Mouse (Mus musculus) liver, embryonic 14.5 days (tissue): Measurements from ENCODE around the gene Il16. TPM values are rescaled to one million over a fixed set of nuclear protein-coding genes. Genes with fewer than 3 reads are reported as not detected.

Source experiments
- ATAC-seq: fragments of 200-750 bp; cut with Nextera tagmentation; 2 replicates; pipeline ENCODE4 v1.8.0; 2017; ENCODE audit warnings: moderate number of reproducible peaks, mild to moderate bottlenecking, moderate library complexity; ENCODE audit not compliant: insufficient read depth
- DNase-seq, 3 experiments: peaks; one replicate each; pipeline ENCODE4 v3.0.0-alpha.2; 2012 to 2013; ENCODE audit warnings: low read depth in 3 of 3, low spot score in 3 of 3
- H3K27ac ChIP-seq: fragments of 300-500 bp; sonication (generic); 2 replicates; pipeline ENCODE4 v1.5.1; 2014; ENCODE audit warnings: moderate library complexity, mild to moderate bottlenecking, control low read depth, inconsistent platforms
- H3K27me3 ChIP-seq: fragments of 300-500 bp; sonication (generic); 2 replicates; pipeline ENCODE4 v1.6.1; 2014; ENCODE audit warnings: mild to moderate bottlenecking, low read length, moderate library complexity; ENCODE audit not compliant: control insufficient read depth, insufficient read depth
- H3K36me3 ChIP-seq: fragments of 300-500 bp; sonication (generic); replicated peaks from 2 replicates; pipeline ENCODE4 v1.6.1; 2014; ENCODE audit warnings: low read depth; ENCODE audit not compliant: control insufficient read depth, insufficient read depth
- H3K4me1 ChIP-seq, 2 experiments: fragments of 200-500 bp in 1 of 2; fragments of 300-500 bp in 1 of 2; sonication (generic) in 1 of 2; replicated peaks; 2 replicates each; pipeline ENCODE4 v1.6.1; 2012 to 2014; ENCODE audit warnings: antibody characterized with exemption in 1 of 2, inconsistent platforms in 1 of 2, low read length in 1 of 2; ENCODE audit not compliant: control insufficient read depth in 2 of 2, insufficient read depth in 2 of 2
- H3K4me2 ChIP-seq: fragments of 300-500 bp; sonication (generic); 2 replicates; pipeline ENCODE4 v1.6.1; 2014; ENCODE audit warnings: low read depth, mild to moderate bottlenecking, control low read depth, moderate library complexity
- H3K4me3 ChIP-seq, 2 experiments: fragments of 200-500 bp in 1 of 2; fragments of 300-500 bp in 1 of 2; sonication (generic) in 1 of 2; 2 replicates each; pipeline ENCODE4 v1.5.1; 2012 to 2014; ENCODE audit warnings: low read depth in 2 of 2, low read length in 2 of 2, mild to moderate bottlenecking in 2 of 2, control low read depth in 1 of 2, inconsistent platforms in 1 of 2, moderate library complexity in 1 of 2; ENCODE audit not compliant: insufficient read depth in 1 of 2
- H3K9ac ChIP-seq: fragments of 300-500 bp; sonication (generic); replicated peaks from 2 replicates; pipeline ENCODE4 v1.6.1; 2014; ENCODE audit warnings: mild to moderate bottlenecking, control low read depth, moderate library complexity
- H3K9me3 ChIP-seq: fragments of 300-500 bp; sonication (generic); 2 replicates; pipeline ENCODE4 v1.6.1; 2016; ENCODE audit warnings: low read length, mixed read lengths; ENCODE audit not compliant: control insufficient read depth
- CTCF ChIP-seq: IDR thresholded peaks from 2 replicates; pipeline ENCODE4 v1.5.1; 2016; ENCODE audit warnings: antibody characterized with exemption, low read depth, control low read depth
- EP300 ChIP-seq: IDR thresholded peaks from 2 replicates; pipeline ENCODE4 v1.6.1; 2016; ENCODE audit warnings: antibody characterized with exemption, low read depth
- WGBS: fragments of 180-500 bp; shearing (Covaris S2); extraction: QIAGEN DNeasy Blood & Tissue Kit; methylation state at CpG from one replicate; pipeline ENCODE4 v1.1.7; 2014; ENCODE audit not compliant: insufficient replicate concordance; 5-methylcytosine and 5-hydroxymethylcytosine counted together
- polyA plus RNA-seq, 2 experiments: library from polyadenylated mRNA; depleted of rRNA in 1 of 2; stranded (reverse) in 1 of 2; unstranded in 1 of 2; fragments of >200 nt; fragmentation: Nextera tagmentation in 1 of 2; extraction: Ambion mirVana in 1 of 2; gene quantifications; 2 replicates each; pipeline versions ENCODE4 v1.2.1 to v1.2.3; 2012 to 2014

The Il16 gene
- polyA plus RNA-seq, 2 experiments, result 2.3 to 3.8 TPM

- WGBS, result 63% methylated on average over 6 of the region's 6 CpGs
- H3K4me3 ChIP-seq, result no peak overlapping the region
- no peak overlapping the region for H3K4me2 ChIP-seq
- H3K27ac ChIP-seq, result no peak overlapping the region
- ATAC-seq (no peak), DNase-seq (no peak)
- no peak overlapping the region for H3K9ac ChIP-seq
- TF ChIP-seq EP300 (no peak), CTCF (no peak)
- H3K9me3 ChIP-seq, result no peaks in the 10 kb centered on the region
- no peaks in the 10 kb centered on the region for H3K36me3 ChIP-seq
- no peaks in the 10 kb centered on the region for H3K27me3 ChIP-seq
- H3K4me1 ChIP-seq, result no peaks in the 10 kb centered on the region
Measured at GRCm38 (mm10) chr7:83736341-83737115, 9.0 kb downstream of the Il16 start.

- H3K27me3 ChIP-seq, result no peaks in the 10 kb centered on the region
- no peak overlapping the region for H3K27ac ChIP-seq
- H3K9ac ChIP-seq, result no peak overlapping the region
- TF ChIP-seq EP300 (no peak), CTCF (no peak)
- ATAC-seq (no peak), DNase-seq (no peak)
- H3K36me3 ChIP-seq, result no peaks in the 10 kb centered on the region
- H3K4me3 ChIP-seq, result no peak overlapping the region
- no peaks in the 10 kb centered on the region for H3K9me3 ChIP-seq
- no peak overlapping the region for H3K4me2 ChIP-seq
- WGBS, result 60% methylated on average over 7 of the region's 7 CpGs
- H3K4me1 ChIP-seq, result no peaks in the 10 kb centered on the region
Measured at GRCm38 (mm10) chr7:83735108-83735781, 10.3 kb downstream of the Il16 start.

GRCm38 (mm10) chr7:83734671-83735082, 10.8 kb downstream of the Il16 start:
- Histone ChIP-seq H3K4me2 (no peak overlapping the region), H3K27ac (no peak overlapping the region), H3K27me3 (no peaks in the 10 kb centered on the region), H3K36me3 (no peaks in the 10 kb centered on the region), H3K9ac (no peak overlapping the region), H3K4me1 (no peaks in the 10 kb centered on the region), H3K9me3 (no peaks in the 10 kb centered on the region), H3K4me3 (no peak overlapping the region)
- TF ChIP-seq CTCF (no peak), EP300 (no peak)
- ATAC-seq, result no peak
- DNase-seq, result no peak
- 63% methylated on average over 6 of the region's 6 CpGs for WGBS

GRCm38 (mm10) chr7:83734246-83734645, 11.3 kb downstream of the Il16 start:
- no peak for DNase-seq
- no peak overlapping the region for H3K4me2 ChIP-seq
- H3K4me3 ChIP-seq, result no peak overlapping the region
- H3K9ac ChIP-seq, result no peak overlapping the region
- H3K4me1 ChIP-seq, result no peaks in the 10 kb centered on the region
- no peaks in the 10 kb centered on the region for H3K27me3 ChIP-seq
- no peak for TF ChIP-seq CTCF
- TF ChIP-seq EP300, result no peak
- no peak for ATAC-seq
- H3K36me3 ChIP-seq, result no peaks in the 10 kb centered on the region
- no peaks in the 10 kb centered on the region for H3K9me3 ChIP-seq
- no peak overlapping the region for H3K27ac ChIP-seq
- WGBS, result 49% methylated on average over 3 of the region's 3 CpGs

GRCm38 (mm10) chr7:83732781-83733180, 12.7 kb downstream of the Il16 start:
- no peaks in the 10 kb centered on the region for H3K36me3 ChIP-seq
- H3K27ac ChIP-seq, result no peak overlapping the region
- H3K9me3 ChIP-seq, result no peaks in the 10 kb centered on the region
- DNase-seq (no peak), ATAC-seq (no peak)
- H3K4me2 ChIP-seq, result no peak overlapping the region
- no peak overlapping the region for H3K9ac ChIP-seq
- TF ChIP-seq CTCF, result no peak
- TF ChIP-seq EP300, result no peak
- WGBS, result 71% methylated on average over 3 of the region's 3 CpGs
- no peaks in the 10 kb centered on the region for H3K27me3 ChIP-seq
- no peaks in the 10 kb centered on the region for H3K4me1 ChIP-seq
- no peak overlapping the region for H3K4me3 ChIP-seq
